Mouse (Mus musculus) CH12.LX (cell line): ENCODE results near the gene Rnf144b. TPM values are rescaled to one million over a fixed set of nuclear protein-coding genes. Genes with fewer than 3 reads are reported as not detected.

ENCODE experiments used
- DNase-seq: peaks from one replicate; pipeline ENCODE4 v3.0.0-alpha.2; 2013; ENCODE audit errors: extremely low read depth
- H3K27ac ChIP-seq: 2 replicates; pipeline ENCODE4 v1.5.1; 2012; ENCODE audit warnings: low read depth, mild to moderate bottlenecking, control low read depth, moderate library complexity; ENCODE audit not compliant: insufficient read depth
- H3K27me3 ChIP-seq: replicated peaks from 2 replicates; pipeline ENCODE3; 2012; ENCODE audit warnings: inconsistent platforms
- H3K36me3 ChIP-seq, 2 experiments: replicated peaks in 1 of 2; 2 replicates each; pipeline versions ENCODE3 to v1.6.1; 2012; ENCODE audit warnings: inconsistent platforms in 1 of 2, low read length in 1 of 2, mild to moderate bottlenecking in 1 of 2, mixed read lengths in 1 of 2, moderate library complexity in 1 of 2; ENCODE audit not compliant: control insufficient read depth in 1 of 2, insufficient read depth in 1 of 2
- H3K4me1 ChIP-seq, 2 experiments: 2 replicates each; pipeline ENCODE4 v1.6.1; 2012; ENCODE audit warnings: inconsistent platforms in 1 of 2, moderate library complexity in 1 of 2; ENCODE audit not compliant: insufficient read depth in 2 of 2, control insufficient read depth in 1 of 2
- H3K4me2 ChIP-seq: 2 replicates; pipeline ENCODE4 v1.6.1; 2012; ENCODE audit warnings: low read depth, mild to moderate bottlenecking, control low read depth; ENCODE audit not compliant: poor library complexity, insufficient read depth, severe bottlenecking
- H3K4me3 ChIP-seq, 3 experiments: fragments of 150-350 bp in 1 of 3; sonication (generic) in 1 of 3; replicated peaks in 1 of 3; 2 replicates each; pipeline versions ENCODE3 to v1.5.1; 2011 to 2012; ENCODE audit warnings: low read depth in 2 of 3, low read length in 2 of 3, mild to moderate bottlenecking in 2 of 3, moderate library complexity in 2 of 3, control low read depth in 1 of 3, improper control_type of control experiment in 1 of 3, inconsistent platforms in 1 of 3, mixed read lengths in 1 of 3; ENCODE audit not compliant: poor library complexity in 1 of 3
- H3K79me2 ChIP-seq: replicated peaks from 2 replicates; pipeline ENCODE4 v1.6.1; 2012; ENCODE audit warnings: mild to moderate bottlenecking, moderate library complexity; ENCODE audit not compliant: control insufficient read depth, poor library complexity, insufficient read depth, severe bottlenecking; ENCODE audit errors: extremely low read depth
- H3K9ac ChIP-seq: 2 replicates; pipeline ENCODE4 v1.6.1; 2012; ENCODE audit warnings: low read depth, mild to moderate bottlenecking, control low read depth, moderate library complexity; ENCODE audit not compliant: insufficient read depth
- H3K9me3 ChIP-seq: replicated peaks from 2 replicates; pipeline ENCODE3; 2012; ENCODE audit warnings: low read length, inconsistent platforms, mixed read lengths
- CHD2 ChIP-seq: IDR thresholded peaks from 2 replicates; pipeline ENCODE4 v1.6.1; 2011; ENCODE audit warnings: low read length, improper control_type of control experiment
- EP300 ChIP-seq: IDR thresholded peaks from 2 replicates; pipeline ENCODE4 v1.6.1; 2011; ENCODE audit warnings: low read length, improper control_type of control experiment
- ETS1 ChIP-seq: conservative IDR thresholded peaks from 2 replicates; pipeline ENCODE4 v1.6.1; 2012; ENCODE audit warnings: low read depth, mild to moderate bottlenecking, inconsistent platforms, low read length, improper control_type of control experiment, moderate library complexity
- HCFC1 ChIP-seq: IDR thresholded peaks from 2 replicates; pipeline ENCODE4 v1.6.1; 2012; ENCODE audit warnings: low read depth, mild to moderate bottlenecking, inconsistent platforms, low read length, improper control_type of control experiment
- IRF4 ChIP-seq: IDR thresholded peaks from 2 replicates; pipeline ENCODE4 v1.6.1; 2014; ENCODE audit warnings: low read depth, mild to moderate bottlenecking, inconsistent platforms, low read length, improper control_type of control experiment
- JUN ChIP-seq: IDR thresholded peaks from 2 replicates; pipeline ENCODE4 v1.6.1; 2011; ENCODE audit warnings: low read depth, mild to moderate bottlenecking, low read length, improper control_type of control experiment, moderate library complexity; ENCODE audit not compliant: insufficient read depth
- KAT2A ChIP-seq: IDR thresholded peaks from 2 replicates; pipeline ENCODE4 v1.6.1; 2012; ENCODE audit warnings: low read length, improper control_type of control experiment, inconsistent platforms; ENCODE audit not compliant: insufficient replicate concordance
- MAX ChIP-seq: IDR thresholded peaks from 2 replicates; pipeline ENCODE4 v1.6.1; 2011; ENCODE audit warnings: low read length, improper control_type of control experiment
- MEF2A ChIP-seq: IDR thresholded peaks from 2 replicates; pipeline ENCODE4 v1.6.1; 2014; ENCODE audit warnings: low read depth, mild to moderate bottlenecking, inconsistent platforms, low read length, improper control_type of control experiment, borderline replicate concordance
- MXI1 ChIP-seq: IDR thresholded peaks from 2 replicates; pipeline ENCODE4 v1.6.1; 2011; ENCODE audit warnings: mild to moderate bottlenecking, low read depth, low read length, improper control_type of control experiment
- NELFE ChIP-seq: IDR thresholded peaks from 2 replicates; pipeline ENCODE4 v1.6.1; 2011; ENCODE audit warnings: low read depth, low read length, improper control_type of control experiment
- PAX5 ChIP-seq: IDR thresholded peaks from 2 replicates; pipeline ENCODE4 v1.6.1; 2012; ENCODE audit warnings: low read length, inconsistent platforms, mixed read lengths
- RAD21 ChIP-seq: IDR thresholded peaks from 2 replicates; pipeline ENCODE4 v1.6.1; 2011; ENCODE audit warnings: low read depth, mild to moderate bottlenecking, low read length, improper control_type of control experiment, moderate library complexity
- USF1 ChIP-seq: IDR thresholded peaks from 2 replicates; pipeline ENCODE4 v1.6.1; 2014; ENCODE audit warnings: low read depth, mild to moderate bottlenecking, inconsistent platforms, low read length, improper control_type of control experiment
- USF2 ChIP-seq: conservative IDR thresholded peaks from 2 replicates; pipeline ENCODE4 v1.6.1; 2011; ENCODE audit warnings: low read depth, low read length, improper control_type of control experiment
- ZC3H11A ChIP-seq: IDR thresholded peaks from 2 replicates; pipeline ENCODE4 v1.6.1; 2012; ENCODE audit warnings: low read depth, mild to moderate bottlenecking, inconsistent platforms, low read length, improper control_type of control experiment
- ZMIZ1 ChIP-seq: IDR thresholded peaks from 2 replicates; pipeline ENCODE4 v1.6.1; 2012; ENCODE audit warnings: low read depth, mild to moderate bottlenecking, inconsistent platforms, low read length, improper control_type of control experiment
- ZNF384 ChIP-seq: IDR thresholded peaks from 2 replicates; pipeline ENCODE4 v1.6.1; 2012; ENCODE audit warnings: low read depth, low read length, improper control_type of control experiment, inconsistent platforms
- dilution Hi-C: fragments of 300-500 bp; cut with MboI; formaldehyde crosslinking; loops from 2 replicates; pipeline ENCODE4 v1.14.3; 2020; ENCODE audit warnings: low sequenced_read_pairs; ENCODE audit not compliant: extremely low pct_unique_long_range_greater_than_20kb, extremely low pct_ligation_motif_present
- in situ Hi-C: fragments of 300-500 bp; cut with MboI; formaldehyde crosslinking; loops from 3 replicates; pipeline ENCODE4 v1.14.3; 2019; ENCODE audit warnings: low sequenced_read_pairs, low pct_ligation_motif_present, low pct_unique_long_range_greater_than_20kb, mixed read lengths
- polyA plus RNA-seq: library from polyadenylated mRNA; unstranded; fragments of >175 nt; gene quantifications from 2 replicates; pipeline ENCODE4 v1.2.1, GENCODE M21; 2012; ENCODE audit warnings: low read depth; ENCODE audit not compliant: insufficient read length
- total RNA-seq, 2 experiments: library from RNA; depleted of rRNA; stranded (reverse); fragments of 300-350 nt in 1 of 2; fragments of >200 nt in 1 of 2; gene quantifications; 2 replicates each; pipeline ENCODE4 v1.2.3; 2012 to 2014

The Rnf144b gene
- total and polyA plus RNA-seq, 3 experiments, result not detected

GRCm38 (mm10) chr13:47112924-47113323, 9.5 kb upstream of the Rnf144b start:
- TF ChIP-seq ZMIZ1 (no peak), ETS1 (no peak), EP300 (no peak), USF1 (no peak), MAX (no peak), PAX5 (no peak), MXI1 (no peak), HCFC1 (no peak), KAT2A (no peak), JUN (no peak), CHD2 (no peak), ZC3H11A (no peak), MEF2A (no peak)
- DNase-seq, result no peak
- Histone ChIP-seq H3K9ac (no peak overlapping the region), H3K27ac (no peak overlapping the region), H3K4me1 (no peaks in the 10 kb centered on the region), H3K79me2 (no peaks in the 10 kb centered on the region), H3K4me2 (no peak overlapping the region), H3K27me3 (no peaks in the 10 kb centered on the region), H3K4me3 (no peak overlapping the region), H3K36me3 (no peaks in the 10 kb centered on the region), H3K9me3 (no peaks in the 10 kb centered on the region)
- dilution Hi-C loops (no loop called here), in situ Hi-C loops (no loop called here)

DNA sequence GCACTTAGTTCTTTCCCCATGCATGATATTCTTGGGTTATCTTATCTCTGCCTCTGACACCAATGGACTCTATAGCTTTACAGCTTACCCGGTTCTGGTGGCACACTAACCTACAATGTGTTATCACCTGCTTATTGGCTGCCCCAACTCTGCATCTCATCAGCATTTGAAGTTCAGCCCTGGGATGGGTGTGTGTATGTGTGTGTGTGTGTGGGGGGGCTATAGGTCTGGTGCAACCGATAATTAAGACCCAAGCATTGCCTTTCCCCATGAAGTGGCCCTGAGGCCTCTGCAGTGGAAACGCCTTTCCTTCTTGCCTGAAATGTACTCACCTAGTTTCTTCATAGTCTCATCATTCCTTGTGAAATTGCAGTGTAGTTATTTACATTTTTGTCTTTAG, 6.5 kb upstream of the Rnf144b start:
- no peaks in the 10 kb centered on the region for H3K4me1 ChIP-seq
- no peaks in the 10 kb centered on the region for H3K27me3 ChIP-seq
- H3K36me3 ChIP-seq, result no peaks in the 10 kb centered on the region
- in situ Hi-C loops, result no loop called here
- no peak overlapping the region for H3K4me2 ChIP-seq
- H3K27ac ChIP-seq, result no peak overlapping the region
- dilution Hi-C loops, result no loop called here
- TF ChIP-seq USF2, result no peak
- no peak for TF ChIP-seq ZNF384
- TF ChIP-seq ETS1, result no peak
- no peak for TF ChIP-seq MAX
- no peak for TF ChIP-seq MXI1
- TF ChIP-seq NELFE, result no peak
- no peak for TF ChIP-seq IRF4
- no peak for TF ChIP-seq RAD21
- TF ChIP-seq, all 38 proteins: peak for 0
- H3K9me3 ChIP-seq, result no peaks in the 10 kb centered on the region
- no peak for DNase-seq
- no peaks in the 10 kb centered on the region for H3K79me2 ChIP-seq
- no peak overlapping the region for H3K4me3 ChIP-seq
- H3K9ac ChIP-seq, result no peak overlapping the region
